Mouse (Mus musculus) heart, adult 2 months (tissue): ENCODE results near the gene Abi1.

Source experiments
- CTCF ChIP-seq: fragments of 200-600 bp; IDR thresholded peaks from 2 replicates; pipeline ENCODE4 v1.8.1; 2022; ENCODE audit warnings: antibody characterized with exemption, mild to moderate bottlenecking, moderate library complexity
- EP300 ChIP-seq: fragments of 200-500 bp; IDR thresholded peaks from 2 replicates; pipeline ENCODE4 v1.6.1; 2011; ENCODE audit warnings: low read depth, low read length, control low read depth; ENCODE audit not compliant: insufficient read depth
- POLR2A ChIP-seq: fragments of 200-500 bp; IDR thresholded peaks from 2 replicates; pipeline ENCODE4 v1.6.1; 2011; ENCODE audit warnings: mild to moderate bottlenecking, low read depth, low read length, control low read depth; ENCODE audit not compliant: insufficient read depth

DNA sequence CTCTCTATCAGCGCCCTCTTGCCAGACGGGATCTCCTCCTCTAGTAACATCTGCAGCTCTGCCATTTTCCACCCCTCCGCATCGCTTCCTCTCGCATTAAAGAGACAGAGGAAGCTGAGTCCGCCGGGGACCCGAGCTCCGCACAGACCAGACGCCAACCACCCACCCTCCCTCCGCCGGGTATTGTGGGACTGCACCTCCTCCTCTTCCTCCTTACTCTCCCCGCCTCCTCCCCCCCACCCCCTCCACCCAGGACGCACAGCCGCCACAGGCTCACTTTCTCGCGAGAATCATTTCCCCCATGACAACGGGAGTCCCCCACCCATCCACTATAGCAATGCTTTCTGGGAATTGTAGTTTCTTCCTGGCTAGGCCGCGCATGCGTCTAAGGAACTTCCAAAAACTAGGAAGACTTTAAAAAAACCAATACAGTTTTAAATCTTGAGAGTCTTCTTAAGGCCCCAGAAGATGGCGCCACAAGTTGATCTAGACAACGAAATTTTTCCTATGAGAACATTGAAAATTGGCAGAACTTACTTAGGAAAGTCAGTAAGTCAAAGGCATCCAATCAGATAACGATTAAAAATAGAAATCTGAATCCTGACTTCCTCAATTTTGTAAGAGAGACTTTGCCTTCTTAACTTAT is at the start of gene Abi1:
- TF ChIP-seq CTCF: peak; percentile 76
- TF ChIP-seq POLR2A: peak; percentile 97
- peak; percentile 82 for TF ChIP-seq EP300
